In the genomic region with DNA sequence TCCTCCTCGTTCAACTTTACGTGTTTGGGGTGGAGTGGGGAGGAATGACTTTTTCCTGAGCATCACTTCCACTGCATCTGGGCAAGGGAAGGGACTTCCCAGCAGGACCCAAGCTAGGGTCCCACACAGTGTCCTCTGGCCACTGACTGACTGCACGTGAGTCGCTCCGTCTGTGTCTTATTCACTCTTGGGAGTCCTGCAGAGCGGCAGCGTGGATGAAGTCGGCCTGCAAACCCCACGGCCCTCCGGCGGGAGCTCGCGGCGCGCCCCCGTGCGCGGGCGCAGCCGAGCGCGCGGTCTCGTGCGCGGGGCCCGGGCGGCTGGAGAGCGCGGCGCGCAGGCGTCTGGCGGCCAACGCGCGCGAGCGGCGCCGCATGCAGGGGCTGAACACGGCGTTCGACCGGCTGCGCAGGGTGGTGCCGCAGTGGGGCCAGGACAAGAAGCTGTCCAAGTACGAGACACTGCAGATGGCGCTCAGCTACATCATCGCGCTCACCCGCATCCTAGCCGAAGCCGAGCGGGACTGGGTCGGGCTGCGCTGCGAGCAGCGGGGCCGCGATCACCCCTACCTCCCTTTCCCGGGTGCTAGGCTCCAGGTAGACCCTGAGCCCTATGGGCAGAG, we compare ENCODE assay signal across 8 mouse cellular contexts. TPM values are rescaled to one million over a fixed set of nuclear protein-coding genes. Genes with fewer than 3 reads are reported as not detected.
DNase-seq lines count a peak whose midpoint lies in the region; ATAC-seq lines count a peak whose summit lies in the region.

No protein-coding gene starts in this region.

- WGBS in lung, embryonic 15.5 days = under 1% methylated on average over 62 of the region's 62 CpGs
- WGBS in kidney, embryonic 16.5 days = under 1% methylated on average over 62 of the region's 62 CpGs
- under 1% methylated on average over 62 of the region's 62 CpGs for WGBS in limb, embryonic 15.5 days
- under 1% methylated on average over 59 of the region's 62 CpGs for WGBS in neural tube, embryonic 15.5 days

- peak overlapping the region; percentile 97 for H3K4me2 ChIP-seq in lung, embryonic 15.5 days
- H3K4me2 ChIP-seq in kidney, embryonic 16.5 days (replicated peaks; ENCODE audit: low read depth, low read length) = peak overlapping the region; percentile 88
- peak overlapping the region; percentile 94 for H3K4me2 ChIP-seq in limb, embryonic 15.5 days
- H3K4me2 ChIP-seq in neural tube, embryonic 15.5 days = peak overlapping the region; percentile 95

- peaks cover 47% of the 10 kb centered on the region for H3K27me3 ChIP-seq in lung, embryonic 15.5 days
- peaks cover 41% of the 10 kb centered on the region for H3K27me3 ChIP-seq in kidney, embryonic 16.5 days (ENCODE audit: insufficient read depth, low read length)
- H3K27me3 ChIP-seq in limb, embryonic 15.5 days = peaks cover 28% of the 10 kb centered on the region
- peaks cover 25% of the 10 kb centered on the region for H3K27me3 ChIP-seq in neural tube, embryonic 15.5 days (replicated peaks)

- H3K9me3 ChIP-seq in lung, embryonic 15.5 days = no peaks in the 10 kb centered on the region
- H3K9me3 ChIP-seq in kidney, embryonic 16.5 days (ENCODE audit: low read length) = no peaks in the 10 kb centered on the region; the same call in 1 of the 2 replicates
- no peaks in the 10 kb centered on the region for H3K9me3 ChIP-seq in limb, embryonic 15.5 days
- H3K9me3 ChIP-seq in neural tube, embryonic 15.5 days (replicated peaks) = no peaks in the 10 kb centered on the region

- H3K27ac ChIP-seq in lung, embryonic 15.5 days = no peak overlapping the region
- H3K27ac ChIP-seq in kidney, embryonic 16.5 days (ENCODE audit: low read length) = no peak overlapping the region
- H3K27ac ChIP-seq in limb, embryonic 15.5 days = no peak overlapping the region
- peak overlapping the region; percentile 68 for H3K27ac ChIP-seq in neural tube, embryonic 15.5 days (replicated peaks)

- peak overlapping the region; percentile 43 for H3K9ac ChIP-seq in lung, embryonic 15.5 days
- H3K9ac ChIP-seq in kidney, embryonic 16.5 days (replicated peaks; ENCODE audit: low read length) = peak overlapping the region; percentile 70
- H3K9ac ChIP-seq in limb, embryonic 15.5 days = peak overlapping the region; percentile 47
- H3K9ac ChIP-seq in neural tube, embryonic 15.5 days (replicated peaks) = peak overlapping the region; percentile 62

- ATAC-seq in lung, embryonic 15.5 days (ENCODE audit: borderline replicate concordance, extremely low read depth, low FRiP score, low TSS enrichment) = peak; percentile 90
- peak; percentile 90 for ATAC-seq in kidney, embryonic 16.5 days (ENCODE audit: low FRiP score, low TSS enrichment)
- ATAC-seq in limb, embryonic 15.5 days (ENCODE audit: insufficient number of reproducible peaks, low FRiP score, low TSS enrichment, low read depth) = peak; percentile 44
- ATAC-seq in neural tube, embryonic 15.5 days (ENCODE audit: low FRiP score) = peak; percentile 94

- no peak for DNase-seq in lung, postnatal 25 days (ENCODE audit: low spot score)
- peak; percentile 39 to 70 for DNase-seq in cerebellum, postnatal 4 days (ENCODE audit: low spot score in 2 of 2)
- peak; percentile 51 for DNase-seq in gastrocnemius, postnatal 25 days
- peak; percentile 64 for DNase-seq in thymus, postnatal 4 days

- H3K4me1 ChIP-seq in lung, embryonic 15.5 days = peaks cover 5% of the 10 kb centered on the region
- peaks cover 6% of the 10 kb centered on the region; the same call in 1 of the 2 replicates for H3K4me1 ChIP-seq in kidney, embryonic 16.5 days (ENCODE audit: insufficient read depth, low read length)
- H3K4me1 ChIP-seq in limb, embryonic 15.5 days = peaks cover 14% of the 10 kb centered on the region
- H3K4me1 ChIP-seq in neural tube, embryonic 15.5 days = peaks cover 14% of the 10 kb centered on the region

- H3K4me3 ChIP-seq in lung, embryonic 15.5 days = peak overlapping the region; percentile 53
- H3K4me3 ChIP-seq in kidney, embryonic 16.5 days (ENCODE audit: low read length) = peak overlapping the region; percentile 63
- peak overlapping the region; percentile 52 for H3K4me3 ChIP-seq in limb, embryonic 15.5 days
- H3K4me3 ChIP-seq in neural tube, embryonic 15.5 days (replicated peaks) = peak overlapping the region; percentile 66

- no peaks in the 10 kb centered on the region for H3K36me3 ChIP-seq in lung, embryonic 15.5 days
- H3K36me3 ChIP-seq in kidney, embryonic 16.5 days (ENCODE audit: insufficient read depth, low read length) = no peaks in the 10 kb centered on the region
- no peaks in the 10 kb centered on the region for H3K36me3 ChIP-seq in limb, embryonic 15.5 days
- no peaks in the 10 kb centered on the region for H3K36me3 ChIP-seq in neural tube, embryonic 15.5 days

RNA-seq across cellular contexts. Expression of a gene that starts 0.6 kb away (rescaled TPM):
- polyA plus RNA-seq in lung, embryonic 15.5 days (2015; fragmentation: Nextera tagmentation; extraction: Ambion mirVana) = not detected in 2 replicates
- not detected for total RNA-seq in gastrocnemius, postnatal 25 days (2021)
- not detected in 2 replicates for polyA plus RNA-seq in kidney, embryonic 16.5 days (2015; fragmentation: Nextera tagmentation; extraction: Ambion mirVana)
- polyA plus RNA-seq in limb, embryonic 15.5 days (2015; fragmentation: Nextera tagmentation; extraction: Ambion mirVana) = 0.10 TPM in 1 of 2 replicates, not detected in the other
- polyA plus RNA-seq in neural tube, embryonic 15.5 days (2015; fragmentation: Nextera tagmentation; extraction: Ambion mirVana) = 2.7 and 3.8 TPM in 2 replicates

RNA-seq across cellular contexts. Expression of a gene that starts 40.1 kb away (rescaled TPM):
- 0.77 and 0.89 TPM in 2 replicates for polyA plus RNA-seq in lung, embryonic 15.5 days (2015; fragmentation: Nextera tagmentation; extraction: Ambion mirVana)
- total RNA-seq in gastrocnemius, postnatal 25 days (2021) = 1 to 10 TPM in 1 of 2 experiments, under 1 TPM in 1; 0.35 to 1.1 TPM
- 9.6 and 10.6 TPM in 2 replicates for polyA plus RNA-seq in kidney, embryonic 16.5 days (2015; fragmentation: Nextera tagmentation; extraction: Ambion mirVana)
- 0.89 and 1.1 TPM in 2 replicates for polyA plus RNA-seq in limb, embryonic 15.5 days (2015; fragmentation: Nextera tagmentation; extraction: Ambion mirVana)
- polyA plus RNA-seq in neural tube, embryonic 15.5 days (2015; fragmentation: Nextera tagmentation; extraction: Ambion mirVana) = 0.73 and 1.0 TPM in 2 replicates

Comparison
In these comparisons a context has a peak if more than half of its experiments do, and no peak if none do; other contexts are left out.
1. ATAC-seq: peak in every context shown above with its lines; median percentile 94 in neural tube, embryonic 15.5 days; 90 in lung, embryonic 15.5 days; 90 in kidney, embryonic 16.5 days; 44 in limb, embryonic 15.5 days.